Mouse (Mus musculus): ENCODE results near the gene Gm13212.
"Not testable (repeated sequence)": the region's sequence is repeated elsewhere in the genome, so short reads cannot be mapped to it uniquely, and the experiment has no call there.

DNA sequence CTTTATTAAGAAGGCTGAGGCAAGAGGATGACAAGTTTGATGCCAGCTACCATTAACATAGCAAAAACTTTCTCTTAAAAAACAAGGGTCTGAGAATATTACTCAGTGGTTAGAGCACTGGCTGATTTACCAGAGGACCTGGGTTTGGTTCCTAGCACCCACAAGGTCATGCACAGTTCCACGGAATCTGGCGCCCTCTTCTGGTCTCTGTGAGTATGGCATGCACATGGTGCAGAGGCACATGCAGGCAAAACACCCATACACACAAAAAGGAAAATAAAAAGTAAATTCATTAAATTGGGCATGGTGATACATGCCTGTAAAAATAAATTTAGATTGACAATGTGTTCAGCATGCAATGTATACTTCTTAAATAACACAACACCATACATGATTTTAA, 39.9 kb upstream of the Gm13212 start:
- not testable (repeated sequence) for TF ChIP-seq CTCF, EP300 (IDR thresholded peaks at IDR 0.05; ENCODE audit: low read depth)

Data from heart, postnatal 0 days (tissue).